Mouse (Mus musculus): ENCODE data around the gene Mindy4. TPM values are rescaled to one million over a fixed set of nuclear protein-coding genes. Genes with fewer than 3 reads are reported as not detected.
A peak's percentile ranks its signal among the peaks of the same experiment; 100 is the strongest.

The Mindy4 gene
- polyA plus RNA-seq, 1 experiment from 2014 or later, result 7.7 TPM

GRCm38 (mm10) chr6:55232101-55232500 is 28.9 kb downstream of the Mindy4 start:
- Histone ChIP-seq H3K4me3 (replicated peaks; ENCODE audit: low read length) (no peak overlapping the region), H3K4me2 (ENCODE audit: low read depth, low read length) (no peak overlapping the region), H3K36me3 (ENCODE audit: control insufficient read depth, insufficient read depth, low read length) (no peaks in the 10 kb centered on the region), H3K9me3 (replicated peaks; ENCODE audit: control insufficient read depth, low read length) (no peaks in the 10 kb centered on the region), H3K27ac (ENCODE audit: low read length) (no peak overlapping the region), H3K9ac (ENCODE audit: low read length) (no peak overlapping the region), H3K27me3 (ENCODE audit: control insufficient read depth, insufficient read depth, low read length) (no peaks in the 10 kb centered on the region), H3K4me1 (ENCODE audit: control insufficient read depth, insufficient read depth, low read length) (0 out of 2 replicates have a peak, but pooled peaks cover 3% of the 10 kb centered on the region)
- no peak for ATAC-seq (ENCODE audit: insufficient read depth, low FRiP score)
- 89% methylated on average over 7 of the region's 7 CpGs for WGBS

- 50% methylated on average over 3 of the region's 3 CpGs for WGBS
- peak; percentile 70; the same call in 1 of the 2 replicates for ATAC-seq (ENCODE audit: insufficient read depth, low FRiP score)
- no peaks in the 10 kb centered on the region for H3K36me3 ChIP-seq (ENCODE audit: control insufficient read depth, insufficient read depth, low read length)
- H3K9me3 ChIP-seq (replicated peaks; ENCODE audit: control insufficient read depth, low read length), result no peaks in the 10 kb centered on the region
- no peaks in the 10 kb centered on the region for H3K27me3 ChIP-seq (ENCODE audit: control insufficient read depth, insufficient read depth, low read length)
- H3K4me1 ChIP-seq (ENCODE audit: control insufficient read depth, insufficient read depth, low read length), result 0 out of 2 replicates have a peak, but pooled peaks cover 3% of the 10 kb centered on the region
- H3K4me3 ChIP-seq (replicated peaks; ENCODE audit: low read length), result no peak overlapping the region
- no peak overlapping the region; the same call in 1 of the 2 replicates for H3K9ac ChIP-seq (ENCODE audit: low read length)
- no peak overlapping the region for H3K4me2 ChIP-seq (ENCODE audit: low read depth, low read length)
- H3K27ac ChIP-seq (ENCODE audit: low read length), result no peak overlapping the region
Observed at GRCm38 (mm10) chr6:55232524-55233264, 29.5 kb downstream of the Mindy4 start.

- Histone ChIP-seq H3K4me2 (ENCODE audit: low read depth, low read length) (no peak overlapping the region), H3K27me3 (ENCODE audit: control insufficient read depth, insufficient read depth, low read length) (no peaks in the 10 kb centered on the region), H3K36me3 (ENCODE audit: control insufficient read depth, insufficient read depth, low read length) (no peaks in the 10 kb centered on the region), H3K9me3 (replicated peaks; ENCODE audit: control insufficient read depth, low read length) (no peaks in the 10 kb centered on the region), H3K4me1 (ENCODE audit: control insufficient read depth, insufficient read depth, low read length) (0 out of 2 replicates have a peak, but pooled peaks cover 3% of the 10 kb centered on the region), H3K9ac (ENCODE audit: low read length) (no peak overlapping the region), H3K27ac (ENCODE audit: low read length) (no peak overlapping the region), H3K4me3 (replicated peaks; ENCODE audit: low read length) (no peak overlapping the region)
- ATAC-seq (ENCODE audit: insufficient read depth, low FRiP score), result no peak
- WGBS, result 91% methylated on average over 5 of the region's 5 CpGs
Observed at GRCm38 (mm10) chr6:55233326-55233725, 30.1 kb downstream of the Mindy4 start.

- Histone ChIP-seq H3K9ac (ENCODE audit: low read length) (no peak overlapping the region), H3K36me3 (ENCODE audit: control insufficient read depth, insufficient read depth, low read length) (no peaks in the 10 kb centered on the region), H3K4me3 (replicated peaks; ENCODE audit: low read length) (no peak overlapping the region), H3K4me1 (ENCODE audit: control insufficient read depth, insufficient read depth, low read length) (0 out of 2 replicates have a peak, but pooled peaks cover 3% of the 10 kb centered on the region), H3K4me2 (ENCODE audit: low read depth, low read length) (no peak overlapping the region), H3K27ac (ENCODE audit: low read length) (no peak overlapping the region), H3K27me3 (ENCODE audit: control insufficient read depth, insufficient read depth, low read length) (no peaks in the 10 kb centered on the region), H3K9me3 (replicated peaks; ENCODE audit: control insufficient read depth, low read length) (no peaks in the 10 kb centered on the region)
- no peak for ATAC-seq (ENCODE audit: insufficient read depth, low FRiP score)
- WGBS, result 81% methylated on average over 6 of the region's 6 CpGs
Observed at GRCm38 (mm10) chr6:55234636-55235035, 31.5 kb downstream of the Mindy4 start.

GRCm38 (mm10) chr6:55235733-55236132 is 32.5 kb downstream of the Mindy4 start:
- Histone ChIP-seq H3K4me3 (replicated peaks; ENCODE audit: low read length) (no peak overlapping the region), H3K36me3 (ENCODE audit: control insufficient read depth, insufficient read depth, low read length) (no peaks in the 10 kb centered on the region), H3K4me2 (ENCODE audit: low read depth, low read length) (no peak overlapping the region), H3K27ac (ENCODE audit: low read length) (no peak overlapping the region), H3K9me3 (replicated peaks; ENCODE audit: control insufficient read depth, low read length) (no peaks in the 10 kb centered on the region), H3K9ac (ENCODE audit: low read length) (no peak overlapping the region), H3K4me1 (ENCODE audit: control insufficient read depth, insufficient read depth, low read length) (0 out of 2 replicates have a peak, but pooled peaks cover 3% of the 10 kb centered on the region), H3K27me3 (ENCODE audit: control insufficient read depth, insufficient read depth, low read length) (no peaks in the 10 kb centered on the region)
- ATAC-seq (ENCODE audit: insufficient read depth, low FRiP score), result no peak
- 47% methylated on average over 4 of the region's 4 CpGs for WGBS

- H3K36me3 ChIP-seq (ENCODE audit: control insufficient read depth, insufficient read depth, low read length), result no peaks in the 10 kb centered on the region
- no peak overlapping the region for H3K9ac ChIP-seq (ENCODE audit: low read length)
- H3K27ac ChIP-seq (ENCODE audit: low read length), result no peak overlapping the region
- no peak for ATAC-seq (ENCODE audit: insufficient read depth, low FRiP score)
- WGBS, result 50% methylated on average over 8 of the region's 8 CpGs
- no peaks in the 10 kb centered on the region for H3K9me3 ChIP-seq (replicated peaks; ENCODE audit: control insufficient read depth, low read length)
- H3K4me3 ChIP-seq (replicated peaks; ENCODE audit: low read length), result no peak overlapping the region
- 0 out of 2 replicates have a peak, but pooled peaks cover 3% of the 10 kb centered on the region for H3K4me1 ChIP-seq (ENCODE audit: control insufficient read depth, insufficient read depth, low read length)
- no peaks in the 10 kb centered on the region for H3K27me3 ChIP-seq (ENCODE audit: control insufficient read depth, insufficient read depth, low read length)
- H3K4me2 ChIP-seq (ENCODE audit: low read depth, low read length), result no peak overlapping the region
Observed at GRCm38 (mm10) chr6:55239931-55240330, 36.7 kb downstream of the Mindy4 start.

GRCm38 (mm10) chr6:55240591-55241260 is 37.5 kb downstream of the Mindy4 start:
- no peaks in the 10 kb centered on the region for H3K27me3 ChIP-seq (ENCODE audit: control insufficient read depth, insufficient read depth, low read length)
- 84% methylated on average over 9 of the region's 9 CpGs for WGBS
- ATAC-seq (ENCODE audit: insufficient read depth, low FRiP score), result no peak

GRCm38 (mm10) chr6:55241479-55241878 is 38.3 kb downstream of the Mindy4 start:
- ATAC-seq (ENCODE audit: insufficient read depth, low FRiP score), result no peak
- Histone ChIP-seq H3K27me3 (ENCODE audit: control insufficient read depth, insufficient read depth, low read length) (no peaks in the 10 kb centered on the region), H3K4me2 (ENCODE audit: low read depth, low read length) (no peak overlapping the region), H3K4me3 (replicated peaks; ENCODE audit: low read length) (no peak overlapping the region), H3K36me3 (ENCODE audit: control insufficient read depth, insufficient read depth, low read length) (no peaks in the 10 kb centered on the region), H3K9ac (ENCODE audit: low read length) (no peak overlapping the region), H3K27ac (ENCODE audit: low read length) (no peak overlapping the region), H3K4me1 (ENCODE audit: control insufficient read depth, insufficient read depth, low read length) (no peaks in the 10 kb centered on the region), H3K9me3 (replicated peaks; ENCODE audit: control insufficient read depth, low read length) (no peaks in the 10 kb centered on the region)
- 64% methylated on average over 5 of the region's 5 CpGs for WGBS

More at GRCm38 (mm10) chr6:55240591-55241260, 37.5 kb downstream of the Mindy4 start:
- no peaks in the 10 kb centered on the region for H3K36me3 ChIP-seq (ENCODE audit: control insufficient read depth, insufficient read depth, low read length)
- no peak overlapping the region for H3K9ac ChIP-seq (ENCODE audit: low read length)
- H3K4me1 ChIP-seq (ENCODE audit: control insufficient read depth, insufficient read depth, low read length), result 0 out of 2 replicates have a peak, but pooled peaks cover 2% of the 10 kb centered on the region
- no peak overlapping the region for H3K27ac ChIP-seq (ENCODE audit: low read length)
- H3K4me2 ChIP-seq (ENCODE audit: low read depth, low read length), result no peak overlapping the region
- no peak overlapping the region for H3K4me3 ChIP-seq (replicated peaks; ENCODE audit: low read length)
- H3K9me3 ChIP-seq (replicated peaks; ENCODE audit: control insufficient read depth, low read length), result no peaks in the 10 kb centered on the region

GRCm38 (mm10) chr6:55245680-55246079 is 42.5 kb downstream of the Mindy4 start:
- Histone ChIP-seq H3K9me3 (replicated peaks; ENCODE audit: control insufficient read depth, low read length) (no peaks in the 10 kb centered on the region), H3K27ac (ENCODE audit: low read length) (no peak overlapping the region), H3K4me3 (replicated peaks; ENCODE audit: low read length) (no peak overlapping the region), H3K9ac (ENCODE audit: low read length) (no peak overlapping the region), H3K27me3 (ENCODE audit: control insufficient read depth, insufficient read depth, low read length) (no peaks in the 10 kb centered on the region), H3K4me1 (ENCODE audit: control insufficient read depth, insufficient read depth, low read length) (no peaks in the 10 kb centered on the region), H3K36me3 (ENCODE audit: control insufficient read depth, insufficient read depth, low read length) (no peaks in the 10 kb centered on the region), H3K4me2 (ENCODE audit: low read depth, low read length) (no peak overlapping the region)
- WGBS, result 84% methylated on average over 8 of the region's 8 CpGs
- no peak for ATAC-seq (ENCODE audit: insufficient read depth, low FRiP score)
